Mouse (Mus musculus): ENCODE data around the gene Slc22a14.
"Not testable (repeated sequence)": the region's sequence is repeated elsewhere in the genome, so short reads cannot be mapped to it uniquely, and the experiment has no call there.

Slc22a14 gene

DNA sequence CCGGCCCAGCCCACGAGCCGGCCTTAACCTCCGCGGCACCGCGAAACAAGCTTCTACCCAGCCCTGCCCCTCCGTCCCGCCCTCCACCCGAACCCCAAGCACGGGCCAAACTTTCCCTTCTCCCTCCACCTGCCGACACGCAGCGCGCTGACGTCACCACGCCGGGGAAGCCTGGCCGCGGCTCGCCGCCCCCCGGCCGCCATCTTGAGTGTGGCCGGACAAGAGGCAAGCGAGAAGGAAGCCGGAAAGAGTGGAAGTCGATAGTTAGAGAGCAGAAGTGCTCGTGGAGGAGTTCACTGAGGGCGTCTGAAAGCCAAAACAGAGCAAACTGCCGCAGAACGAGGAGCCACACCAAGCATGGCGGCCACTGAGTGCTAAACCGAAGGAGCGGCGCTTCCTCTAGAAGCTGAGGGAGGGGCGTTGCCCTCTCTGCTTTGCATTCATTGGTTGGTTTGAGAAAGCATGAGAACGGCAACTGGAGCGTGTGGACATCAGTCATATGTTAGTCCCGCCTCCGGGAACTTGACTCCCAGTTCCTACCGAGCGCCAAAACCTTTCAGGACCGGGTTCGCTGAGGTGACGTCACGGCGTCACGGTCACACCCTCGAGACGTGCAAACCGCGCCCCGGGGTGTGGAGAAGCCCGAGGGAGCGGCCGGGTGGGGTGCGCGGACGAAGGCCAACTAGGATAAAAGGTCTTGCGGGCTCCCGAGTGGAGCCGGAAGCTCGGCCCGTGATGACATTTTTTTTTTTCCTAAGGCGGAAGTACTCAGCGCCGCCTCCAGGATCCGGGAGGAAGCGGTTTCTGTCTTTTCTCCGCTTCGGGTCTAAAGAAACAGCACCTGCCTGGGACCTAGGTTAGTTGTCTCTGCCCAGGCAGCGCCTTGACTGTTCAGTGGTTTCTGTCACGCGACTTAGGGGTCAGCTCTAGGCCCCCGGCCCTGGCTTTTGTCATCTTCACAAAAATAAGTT lies 42.8 kb downstream of the Slc22a14 start, which contains the start of gene Oxsr1:
Gene Oxsr1 (minus strand): TSS at position 139 of the 971 bp plus-strand sequence.
- DNase-seq (ENCODE audit: low spot score): peak; percentile 98

- DNase-seq (ENCODE audit: low spot score): no peak
Observed at GRCm38 (mm10) chr9:119321392-119322229, 43.7 kb downstream of the Slc22a14 start.

DNA sequence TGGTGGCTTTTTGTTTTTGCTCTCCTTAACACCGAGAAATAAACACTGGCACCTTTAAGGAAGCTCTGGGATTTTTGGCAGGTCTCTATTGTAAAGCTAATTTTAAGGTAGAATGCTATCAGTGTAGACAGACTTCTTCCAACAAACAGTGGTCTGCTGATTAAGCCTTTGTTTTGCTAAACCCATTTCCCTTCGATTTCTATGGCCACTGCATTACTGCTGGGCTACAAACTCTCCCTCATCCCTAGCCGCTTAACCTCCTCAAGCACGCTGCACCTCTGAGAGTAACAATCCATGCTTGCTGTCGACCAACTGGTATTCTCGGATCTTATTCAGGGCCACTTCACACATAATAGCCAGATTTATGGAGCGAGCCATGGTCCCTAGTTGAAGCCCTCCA lies 44.4 kb downstream of the Slc22a14 start:
- DNase-seq (ENCODE audit: low spot score): no peak

DNA sequence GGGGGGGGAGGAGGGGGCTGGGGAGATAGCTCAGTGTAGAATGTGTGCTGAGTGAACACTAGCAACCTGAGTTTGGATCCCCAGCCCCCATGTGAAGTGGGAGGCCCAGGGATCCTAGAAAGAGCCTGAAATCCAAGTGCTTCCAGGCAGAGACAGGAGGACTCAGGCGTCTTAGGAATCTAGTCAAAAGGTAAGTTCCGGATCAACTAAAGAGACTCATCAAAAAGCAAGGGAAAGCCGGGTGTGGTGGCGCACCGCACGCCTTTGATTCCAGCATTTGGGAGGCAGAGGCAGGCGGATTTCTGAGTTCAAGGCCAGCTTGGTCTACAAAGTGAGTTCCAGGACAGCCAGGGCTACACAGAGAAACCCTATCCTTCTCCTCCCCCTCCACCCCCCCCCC lies 44.9 kb downstream of the Slc22a14 start:
- DNase-seq (ENCODE audit: low spot score): no peak

DNA sequence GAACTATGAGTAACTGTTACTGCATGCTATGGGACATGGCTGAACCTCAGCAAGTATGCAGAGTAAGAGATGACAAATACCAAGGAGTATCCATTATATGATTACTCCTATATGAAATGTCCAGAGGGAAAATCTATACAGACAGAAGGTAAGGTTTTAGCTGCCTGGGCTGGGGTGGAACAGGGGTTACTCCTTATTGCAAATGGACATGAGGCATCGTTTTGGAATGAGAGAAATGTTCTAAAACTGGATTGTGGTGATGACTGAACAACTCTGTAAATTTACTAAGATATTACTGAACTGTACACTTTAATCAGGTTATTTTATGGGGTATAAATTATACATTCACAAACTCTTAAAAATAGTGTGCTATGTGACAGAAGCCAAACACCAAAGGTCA lies 46.5 kb downstream of the Slc22a14 start:
- no peak for DNase-seq (ENCODE audit: low spot score)

DNA sequence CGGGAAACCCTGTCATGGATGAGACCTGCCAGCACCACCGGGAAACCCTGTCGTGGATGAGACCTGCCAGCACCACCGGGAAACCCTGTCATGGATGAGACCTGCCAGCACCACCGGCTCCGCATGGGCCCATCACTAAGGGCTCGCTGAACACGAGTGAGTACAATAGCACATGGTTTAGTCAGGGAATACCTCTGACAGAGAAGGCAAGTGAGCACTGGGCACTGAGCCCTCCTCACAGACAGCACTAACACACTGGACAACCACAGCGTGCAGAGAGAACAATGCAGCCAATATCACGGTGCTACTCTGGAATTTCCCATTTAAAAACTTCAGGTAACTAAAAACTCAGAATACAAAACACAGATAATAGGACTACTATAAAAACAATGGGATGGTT lies 52.3 kb downstream of the Slc22a14 start:
- no peak for DNase-seq (ENCODE audit: low spot score)

DNA sequence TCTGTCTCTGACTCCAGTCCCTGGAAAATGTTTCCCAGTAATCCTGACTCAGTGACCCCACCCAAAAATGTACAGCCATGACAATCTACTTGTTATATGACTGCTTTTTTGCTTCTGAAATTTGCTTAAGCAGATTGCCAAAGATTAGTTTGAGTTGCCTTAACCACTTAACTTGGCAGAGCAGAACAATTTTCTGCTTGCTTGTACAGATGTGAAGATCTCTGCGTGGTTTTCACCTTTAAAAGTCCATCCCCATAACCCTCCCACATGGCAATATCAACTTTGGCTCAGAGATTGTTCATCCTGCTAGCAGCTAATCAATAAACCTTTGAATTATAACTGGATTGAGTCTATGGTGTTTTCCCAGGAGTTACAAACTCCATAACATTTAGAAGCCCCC lies 56.3 kb downstream of the Slc22a14 start:
- no peak for DNase-seq (ENCODE audit: low spot score)

DNA sequence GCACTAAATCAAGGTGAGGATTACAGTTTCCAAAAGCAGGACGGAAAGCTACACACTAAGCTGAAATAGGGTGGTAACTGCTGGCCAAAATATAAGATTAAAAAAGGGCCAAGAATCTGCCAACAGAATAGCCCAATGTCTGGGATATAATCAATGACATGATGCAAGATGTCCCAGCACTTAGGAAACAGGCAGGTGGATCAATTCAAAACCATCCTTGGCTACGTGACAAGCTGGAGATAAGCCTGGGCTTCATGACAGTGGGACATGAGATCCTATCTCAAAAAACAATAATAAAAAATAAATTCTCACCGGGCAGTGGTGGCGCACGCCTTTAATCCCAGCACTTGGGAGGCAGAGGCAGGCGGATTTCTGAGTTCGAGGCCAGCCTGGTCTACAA lies 59.5 kb downstream of the Slc22a14 start:
- DNase-seq (ENCODE audit: low spot score): no peak

DNA sequence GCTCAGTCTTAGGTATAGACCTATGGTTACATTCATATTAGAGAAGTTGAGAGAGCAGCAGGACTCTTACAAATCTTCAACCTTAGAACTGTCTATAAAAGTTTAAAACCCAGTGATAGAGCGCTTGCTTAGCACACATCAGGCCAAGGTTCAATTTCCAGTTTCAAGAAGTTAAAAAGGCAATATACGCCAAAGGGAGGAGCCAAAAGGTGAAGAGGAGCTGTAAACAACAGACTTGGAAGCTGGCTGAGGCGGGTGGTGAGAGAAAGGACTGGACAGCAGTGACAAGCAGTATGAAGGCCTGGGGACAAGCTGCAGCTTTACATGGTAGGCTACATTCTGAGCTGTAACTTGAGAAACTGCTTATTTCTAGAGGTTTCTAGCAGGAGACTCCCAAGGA lies 66.8 kb downstream of the Slc22a14 start:
- no peak for DNase-seq (ENCODE audit: low spot score)

DNA sequence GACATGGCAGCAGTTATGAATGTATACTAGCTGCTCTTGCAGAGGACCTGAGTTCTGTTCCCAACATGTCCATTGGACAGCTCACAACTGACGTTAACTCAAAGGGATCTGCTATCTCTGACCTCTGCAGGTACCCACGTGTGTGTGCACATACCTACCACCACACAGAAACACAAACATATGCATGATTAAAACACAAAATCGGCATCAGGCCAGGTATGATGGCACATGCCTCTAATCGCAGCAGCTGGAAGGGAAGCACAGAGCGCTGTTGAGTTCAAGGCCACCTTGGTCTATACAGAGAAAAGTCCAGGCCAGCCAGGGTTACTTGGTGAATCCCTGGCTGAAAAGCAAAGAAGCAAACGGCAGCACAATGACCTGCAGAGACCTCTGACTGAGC lies 67.7 kb downstream of the Slc22a14 start:
- no peak for DNase-seq (ENCODE audit: low spot score)

DNA sequence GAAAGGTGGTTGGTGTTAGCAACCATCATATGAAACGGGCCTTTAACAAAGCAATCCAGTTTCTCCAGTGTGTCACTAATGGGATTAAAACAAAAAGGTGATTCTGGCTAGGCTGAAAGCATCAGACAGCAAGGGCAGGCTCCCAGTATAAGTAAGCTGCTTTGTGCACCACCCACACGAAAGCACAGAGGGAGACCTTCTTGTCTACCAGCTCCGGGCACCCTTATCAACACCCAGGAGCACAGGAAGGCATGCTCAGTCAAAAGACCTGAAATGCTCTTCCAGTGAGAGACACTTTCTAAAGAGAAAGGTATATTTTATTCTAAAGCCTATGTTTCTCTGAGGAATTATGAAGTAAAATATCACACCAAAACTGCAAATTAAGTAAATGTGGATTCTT lies 74.6 kb downstream of the Slc22a14 start:
- DNase-seq (ENCODE audit: low spot score): no peak

DNA sequence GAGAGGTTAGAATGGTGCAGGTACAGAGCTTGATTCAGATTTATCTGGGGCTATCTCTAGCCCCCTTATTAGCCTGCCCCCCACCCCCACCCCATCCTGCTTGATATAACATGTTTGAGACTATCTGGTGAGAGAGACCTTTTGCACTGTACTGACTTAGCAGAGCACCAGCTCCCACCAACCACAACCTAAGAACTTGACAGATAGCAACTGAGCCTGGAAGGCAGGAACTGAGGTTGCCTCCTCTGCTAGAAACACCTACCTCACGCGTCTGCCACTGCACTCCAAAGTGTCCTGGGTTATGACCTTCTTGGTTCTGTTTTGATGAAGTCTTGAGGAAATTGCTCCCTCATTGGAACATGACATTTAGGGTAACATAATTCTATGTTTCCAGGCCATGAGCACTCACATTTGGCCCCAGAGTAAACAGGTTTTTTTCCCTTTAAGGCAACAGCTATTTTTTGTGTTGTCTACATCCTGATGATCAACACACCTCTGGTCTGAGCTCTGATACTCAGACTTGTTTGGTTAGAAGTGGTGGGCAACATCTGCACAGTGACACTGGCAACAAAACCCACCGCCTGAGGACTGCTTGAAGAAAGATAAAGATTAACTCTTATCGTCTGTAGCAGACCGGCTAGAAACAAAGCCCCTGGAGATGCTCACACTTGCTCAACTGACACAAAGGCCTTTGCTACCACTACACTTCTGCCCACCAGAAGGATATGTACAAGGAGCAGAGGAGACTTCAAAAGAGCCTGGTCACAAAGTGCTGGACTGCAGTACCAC lies 84.3 kb downstream of the Slc22a14 start:
- no peak for DNase-seq (ENCODE audit: low spot score)

DNA sequence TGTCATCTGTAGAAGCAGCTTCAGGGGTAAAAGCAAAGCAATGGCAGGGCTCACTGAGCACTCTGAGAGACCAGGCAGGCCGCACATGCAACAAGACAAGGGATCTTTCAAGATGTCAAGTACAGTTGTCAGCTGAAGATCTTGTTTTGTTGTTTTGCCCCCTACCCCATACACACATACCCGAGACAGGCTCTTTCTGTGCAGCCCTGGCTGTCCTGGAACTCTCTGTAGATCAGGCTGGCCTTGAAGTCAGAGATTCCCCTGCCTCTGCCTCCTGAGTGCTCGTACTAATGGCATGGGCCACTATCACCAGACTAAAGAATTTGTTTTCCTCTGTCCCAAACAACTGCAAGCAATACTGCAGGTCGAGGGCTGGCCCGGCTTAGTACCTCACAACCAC lies 87.3 kb downstream of the Slc22a14 start:
- no peak for DNase-seq (ENCODE audit: low spot score)

DNA sequence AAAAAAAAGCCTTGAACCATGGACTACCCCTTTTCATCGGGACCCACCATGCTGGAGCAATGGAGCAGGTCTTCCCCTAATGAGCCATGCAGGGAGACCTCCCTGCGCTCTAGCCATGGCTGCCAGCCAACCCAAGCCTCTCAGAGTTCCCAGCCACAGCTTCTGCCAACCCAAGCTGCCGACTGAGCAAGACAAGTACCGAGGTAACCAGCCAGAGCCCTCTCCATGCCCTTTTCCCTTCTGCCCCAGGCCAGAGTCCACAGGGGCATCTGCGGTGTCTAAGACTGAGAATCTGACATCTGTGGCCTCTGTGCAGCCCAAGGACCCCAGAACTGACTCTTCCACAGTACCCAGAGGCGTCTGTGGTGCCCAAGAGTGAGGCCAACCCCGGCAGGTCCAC lies 89.0 kb downstream of the Slc22a14 start:
- DNase-seq (ENCODE audit: low spot score): no peak

DNA sequence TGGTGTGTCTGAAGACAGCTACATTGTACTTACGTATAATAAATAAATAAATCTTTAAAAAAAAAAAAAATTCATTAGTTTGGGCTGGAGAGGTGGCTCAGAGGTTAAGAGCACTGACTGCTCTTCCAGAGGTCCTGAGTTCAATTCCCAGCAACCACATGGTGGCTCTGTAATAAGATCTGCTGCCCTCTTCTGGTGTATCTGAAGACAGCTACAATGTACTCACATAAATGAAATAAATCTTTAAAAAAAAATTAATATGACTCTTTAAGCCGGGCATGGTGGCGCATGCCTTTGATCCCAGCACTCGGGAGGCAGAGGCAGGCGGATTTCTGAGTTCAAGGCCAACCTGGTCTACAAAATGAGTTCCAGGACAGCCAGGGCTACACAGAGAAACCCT lies 90.5 kb downstream of the Slc22a14 start:
- not testable (repeated sequence) for DNase-seq (ENCODE audit: low spot score)

DNA sequence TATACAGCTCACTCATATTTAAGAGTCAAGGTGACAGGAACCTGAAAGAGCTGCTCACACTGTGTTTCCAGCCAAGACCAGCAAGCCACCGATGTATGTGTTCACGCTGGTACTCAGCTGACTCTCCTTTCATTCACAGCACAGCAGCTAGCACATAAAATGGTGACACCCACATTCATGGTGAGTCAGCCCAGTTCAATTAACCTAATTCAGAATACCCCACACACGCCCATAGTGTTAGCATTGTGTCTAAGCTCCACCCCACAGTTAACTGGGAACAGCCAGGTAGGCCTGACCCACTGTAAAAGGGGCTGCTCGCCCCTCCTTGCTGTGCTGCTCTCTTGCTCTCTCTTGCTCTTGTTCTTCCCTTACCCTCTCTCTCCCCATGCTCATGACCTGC lies 93.9 kb downstream of the Slc22a14 start:
- no peak for DNase-seq (ENCODE audit: low spot score)

- DNase-seq (ENCODE audit: low spot score): no peak
Observed at GRCm38 (mm10) chr9:119268588-119269145, 96.7 kb downstream of the Slc22a14 start.

DNA sequence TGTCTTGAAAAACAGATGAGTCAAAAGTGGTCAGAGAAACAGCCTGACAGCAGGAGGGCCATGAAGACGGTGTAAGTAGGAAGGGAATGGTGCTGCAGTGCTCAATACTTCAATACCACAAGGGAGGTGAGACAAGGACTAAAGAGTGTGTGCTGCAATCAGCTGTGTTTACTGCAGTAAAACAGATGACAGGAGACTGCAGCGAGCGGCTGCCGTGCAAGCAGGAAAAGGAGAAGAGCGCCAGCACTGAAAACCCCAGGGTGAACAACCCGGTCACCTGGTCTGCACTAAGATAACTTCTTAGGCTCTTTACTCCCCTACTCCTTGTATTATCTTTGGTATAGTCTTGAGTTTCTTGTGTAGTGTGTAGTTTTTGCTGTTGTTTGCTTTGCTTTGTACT lies 97.2 kb downstream of the Slc22a14 start:
- no peak for DNase-seq (ENCODE audit: low spot score)

DNA sequence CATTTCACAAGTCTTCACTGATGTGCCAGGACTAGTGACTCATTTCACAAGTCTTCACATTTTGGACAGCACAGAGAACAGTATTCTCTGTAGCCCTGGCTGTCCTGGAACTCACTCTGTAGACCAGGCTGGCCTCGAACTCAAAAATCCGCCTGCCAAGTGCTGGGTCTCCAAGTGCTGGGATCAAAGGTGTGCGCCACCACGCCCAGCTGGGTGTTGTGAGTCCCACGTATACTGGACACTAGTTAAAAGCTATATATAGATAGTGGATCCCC lies 99.3 kb downstream of the Slc22a14 start:
- DNase-seq (ENCODE audit: low spot score): not testable (repeated sequence)

DNA sequence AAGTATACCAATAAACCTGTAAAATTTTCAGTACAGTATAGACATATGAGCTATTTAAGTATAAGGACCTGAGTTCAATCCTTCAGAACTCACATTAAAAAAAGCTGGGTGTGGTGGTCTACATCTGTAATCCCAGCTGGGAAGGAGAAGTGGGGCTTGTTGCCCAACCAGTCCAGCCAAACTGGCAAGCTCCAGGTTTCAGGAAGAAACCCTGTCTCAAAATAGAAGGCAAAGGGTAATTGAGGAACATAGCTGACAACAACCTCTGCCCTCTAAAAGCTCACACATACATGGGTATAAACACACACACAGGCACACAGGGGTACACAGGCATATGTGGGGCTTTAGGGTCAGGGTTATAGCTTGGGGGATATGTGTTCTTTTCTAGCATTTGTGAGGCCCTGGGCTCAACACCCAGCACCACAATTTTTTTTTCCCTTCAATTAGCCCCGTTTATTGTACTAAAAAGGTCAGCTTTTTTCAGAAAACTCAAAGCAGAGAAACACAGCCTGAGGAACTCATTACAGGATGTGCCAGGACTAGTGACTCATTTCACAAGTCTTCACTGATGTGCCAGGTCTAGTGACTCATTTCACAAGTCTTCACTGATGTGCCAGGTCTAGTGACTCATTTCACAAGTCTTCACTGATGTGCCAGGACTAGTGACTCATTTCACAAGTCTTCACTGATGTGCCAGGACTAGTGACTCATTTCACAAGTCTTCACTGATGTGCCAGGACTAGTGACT lies 99.8 kb downstream of the Slc22a14 start:
- DNase-seq (ENCODE audit: low spot score): not testable (repeated sequence)

GRCm38 (mm10) chr9:119263067-119263466 lies 102.3 kb downstream of the Slc22a14 start:
- DNase-seq (ENCODE audit: low spot score): no peak

Measured in T-cell, adult 2 months (primary cell).